Mouse (Mus musculus) CH12F3 (cell line): Measurements from ENCODE around the gene Amd1.

Experiments used
- in situ Hi-C: fragments of 300-500 bp; cut with MboI; formaldehyde crosslinking; loops from 2 replicates; pipeline ENCODE4 v1.14.3; 2020; ENCODE audit warnings: low sequenced_read_pairs

Amd1 gene

DNA sequence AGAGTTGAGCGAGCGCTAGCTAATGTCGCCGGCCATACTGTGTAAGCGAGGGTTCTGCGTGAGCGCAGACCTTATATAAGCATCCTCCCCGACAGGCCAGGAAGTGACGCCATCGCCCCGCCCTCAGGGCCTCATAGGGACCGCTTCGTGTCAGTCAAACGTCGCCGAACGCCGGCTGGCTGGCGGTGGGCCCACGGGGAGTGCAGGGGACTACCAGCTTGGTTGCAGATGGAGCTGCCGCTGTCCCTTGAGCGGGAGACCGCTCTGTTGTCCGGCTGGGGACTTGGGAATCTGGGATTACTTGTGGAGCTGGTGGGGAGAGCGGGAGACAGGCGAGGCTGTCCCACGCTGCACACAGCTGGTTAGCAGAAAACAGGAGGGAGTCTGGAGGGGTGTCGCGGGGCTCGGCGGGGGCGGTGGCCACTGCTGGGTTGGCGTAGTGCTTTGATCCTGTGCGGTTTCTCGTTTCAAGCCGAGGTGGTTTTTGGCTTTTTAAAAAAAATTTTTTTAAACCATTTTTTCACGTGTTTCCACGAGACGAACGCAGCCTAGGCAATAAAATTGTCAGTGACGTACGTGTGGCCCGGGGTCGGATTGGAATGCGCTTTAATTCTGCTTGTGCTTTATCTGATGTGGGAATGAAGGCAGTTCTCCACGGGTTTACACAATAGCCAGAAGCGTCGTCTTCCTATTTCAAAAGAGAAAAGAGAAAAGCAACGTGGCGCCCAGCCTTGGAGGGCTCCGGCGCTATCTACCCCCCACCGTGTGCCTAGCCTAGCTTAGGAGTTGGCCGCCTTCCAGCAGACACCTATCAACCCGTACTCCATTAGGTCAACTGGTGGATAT, at the start of gene Amd1:
Amd1 (minus strand) TSS at position 47 of the 846 bp plus-strand sequence.
- in situ Hi-C loops: no loop called here

DNA sequence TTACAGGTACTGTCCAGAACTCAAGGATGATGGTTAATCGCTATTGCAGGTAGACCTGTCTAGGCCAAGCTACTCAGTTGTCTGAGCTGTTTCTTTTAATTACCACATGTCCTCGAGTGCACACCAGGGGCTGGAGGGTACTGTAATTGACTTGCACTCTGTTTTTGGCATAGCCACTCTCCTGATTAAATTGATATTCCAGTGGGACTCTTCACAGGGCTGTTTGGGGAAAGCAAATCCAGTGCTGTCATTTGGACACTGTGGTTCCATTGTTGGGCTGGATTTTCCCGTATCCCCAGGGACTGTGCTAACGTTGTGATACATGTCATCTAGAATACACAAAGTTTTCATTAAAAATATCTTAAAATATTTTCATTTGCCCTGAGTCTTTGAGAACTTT, 49.2 kb upstream of the Amd1 start:
- in situ Hi-C loops: no loop called here

GRCm38 (mm10) chr10:40350245-40350932, 48.4 kb upstream of the Amd1 start:
- in situ Hi-C loops: no loop called here

- in situ Hi-C loops: no loop called here
Observed at GRCm38 (mm10) chr10:40349631-40350177, 47.7 kb upstream of the Amd1 start.

DNA sequence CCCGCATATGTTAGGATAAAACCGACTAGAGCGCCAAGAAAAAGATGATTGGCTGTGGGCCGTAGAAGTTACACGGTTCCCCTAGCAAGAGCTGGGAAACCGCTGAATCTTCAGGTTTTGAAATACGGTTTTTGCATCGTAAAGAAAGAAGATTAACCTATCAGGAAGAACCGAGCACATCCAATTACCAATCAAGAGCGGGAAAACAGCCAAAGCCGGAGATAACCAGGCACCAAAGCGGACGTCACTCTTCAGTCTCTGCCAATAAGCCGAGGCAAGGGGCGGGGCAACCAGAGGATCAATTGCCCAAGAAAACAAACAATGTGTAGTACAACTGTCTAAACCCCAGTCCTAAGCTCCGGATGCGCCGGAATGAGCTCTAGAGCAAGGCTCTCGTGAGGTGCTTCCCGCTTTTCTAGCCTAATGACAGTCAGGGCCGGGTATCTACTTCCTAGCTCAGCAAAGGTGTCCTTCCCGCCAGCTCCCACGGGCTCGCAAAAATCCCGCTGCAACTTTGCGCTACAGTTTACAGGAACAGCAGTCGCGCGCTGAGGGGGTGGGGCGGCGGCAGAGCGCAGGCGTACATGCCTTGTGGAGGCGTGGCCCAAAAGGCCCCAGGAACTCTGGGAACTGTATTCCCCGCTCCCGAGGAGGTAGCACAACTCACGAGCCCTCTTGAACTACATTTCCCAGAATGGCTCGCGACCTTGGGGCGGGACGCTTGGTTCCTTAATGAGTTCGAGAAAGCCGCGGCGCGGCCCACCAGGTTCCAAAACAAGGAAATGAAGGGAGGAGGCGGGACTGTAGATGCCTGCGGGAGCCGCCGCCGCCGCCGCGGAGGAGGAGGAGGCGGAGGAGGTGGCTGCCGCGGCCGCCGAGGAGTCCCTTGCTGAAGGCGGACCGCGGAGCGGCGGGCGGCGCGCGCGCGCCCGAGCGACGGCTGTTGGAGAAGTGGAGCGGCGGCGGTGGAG, 46.9 kb upstream of the Amd1 start:
- in situ Hi-C loops: no loop called here

GRCm38 (mm10) chr10:40347461-40347954, 45.5 kb upstream of the Amd1 start:
- in situ Hi-C loops: no loop called here

- in situ Hi-C loops: no loop called here
Observed at GRCm38 (mm10) chr10:40346776-40347403, 44.9 kb upstream of the Amd1 start.

DNA sequence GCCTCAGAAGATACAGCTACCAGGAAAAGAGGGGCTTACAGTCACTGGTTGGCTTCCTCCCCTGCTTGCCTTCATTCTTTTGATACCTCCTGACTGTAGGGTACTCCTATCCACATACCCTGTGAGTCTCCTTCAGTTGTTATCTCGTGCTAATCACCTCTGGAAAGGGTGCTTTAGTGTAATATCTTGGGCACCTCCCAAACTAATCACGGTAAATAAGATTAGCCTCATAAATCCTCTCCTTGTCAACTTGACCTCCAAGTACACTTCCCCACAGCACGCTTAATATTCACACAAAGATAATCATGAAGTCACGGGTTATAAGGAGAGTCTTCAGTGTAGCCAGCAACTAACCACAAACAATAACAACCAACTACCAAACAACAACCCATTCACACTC, 40.0 kb upstream of the Amd1 start:
- in situ Hi-C loops: no loop called here

DNA sequence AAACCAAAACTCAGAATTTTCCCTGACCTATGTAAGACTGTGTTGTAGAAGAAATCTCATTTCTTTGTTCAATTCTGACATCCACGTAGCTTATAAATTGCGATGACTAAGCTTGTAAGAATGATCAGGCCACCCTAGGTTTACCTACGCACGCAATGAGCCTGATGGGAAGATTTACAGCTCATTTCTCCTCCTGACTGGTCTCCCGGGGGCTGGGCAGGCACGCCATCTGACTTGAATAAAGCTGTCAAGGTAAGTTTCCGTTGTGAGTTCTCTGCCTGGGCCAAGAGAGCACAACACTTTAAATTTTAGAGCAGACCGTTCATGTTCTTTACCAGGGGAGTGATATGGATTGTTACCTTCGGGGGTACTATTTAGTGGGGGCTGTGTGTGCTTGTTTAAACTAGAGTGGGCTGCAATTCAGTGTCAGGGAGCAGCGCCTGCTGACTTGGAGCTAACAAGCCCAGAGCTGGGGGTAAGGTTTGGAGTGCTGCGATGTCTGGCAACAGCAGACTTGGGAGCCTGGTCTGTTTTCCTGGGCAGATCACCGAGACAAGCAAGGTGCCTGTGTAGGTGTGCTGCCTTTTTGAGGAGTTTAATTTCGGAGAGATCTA, 37.5 kb upstream of the Amd1 start, which contains the start of gene Cdk19:
Cdk19 (plus strand) TSS at position 214 of the 614 bp plus-strand sequence.
- in situ Hi-C loops: no loop called here

GRCm38 (mm10) chr10:40332864-40333263, 30.9 kb upstream of the Amd1 start:
- in situ Hi-C loops: no loop called here

DNA sequence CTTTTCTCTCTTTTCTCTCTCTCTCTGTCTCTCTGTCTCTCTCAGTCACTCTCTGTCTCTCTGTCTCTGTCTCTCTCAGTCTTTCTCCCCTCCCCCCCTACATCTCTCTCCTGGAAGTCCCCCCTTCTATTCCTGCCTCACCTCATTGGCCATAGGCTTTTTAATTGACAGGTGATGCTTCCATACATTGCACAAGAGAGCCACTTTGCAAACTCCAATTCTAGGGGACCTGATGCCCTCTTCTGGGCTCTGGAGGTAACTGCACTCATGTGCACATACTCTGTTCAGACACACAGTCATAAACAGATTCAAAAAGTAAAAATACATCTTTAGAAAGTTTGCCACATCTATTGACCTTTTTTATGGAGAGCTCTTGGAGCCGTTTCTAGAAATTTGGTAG, 28.3 kb upstream of the Amd1 start:
- in situ Hi-C loops: no loop called here

- in situ Hi-C loops: no loop called here
Observed at GRCm38 (mm10) chr10:40328004-40328551, 26.1 kb upstream of the Amd1 start.

DNA sequence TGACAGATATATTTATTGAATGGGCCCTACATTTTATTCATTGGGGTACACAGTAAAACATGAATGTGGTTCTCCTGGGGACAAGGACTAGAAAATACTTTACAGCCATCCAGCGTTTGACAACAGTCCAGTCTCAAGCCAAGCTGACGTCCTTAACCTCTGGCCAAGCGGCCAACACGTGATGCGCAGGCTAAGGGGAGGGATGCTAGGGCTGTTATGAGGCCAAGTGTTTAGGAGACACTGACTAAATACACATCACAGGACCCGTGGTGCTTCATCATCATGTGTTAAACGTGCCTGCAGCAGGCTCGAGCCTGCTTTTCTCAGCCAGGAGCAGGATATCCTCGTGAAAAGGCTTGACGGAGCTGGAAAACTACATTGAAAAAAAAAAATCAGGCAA, 18.3 kb upstream of the Amd1 start:
- in situ Hi-C loops: no loop called here

DNA sequence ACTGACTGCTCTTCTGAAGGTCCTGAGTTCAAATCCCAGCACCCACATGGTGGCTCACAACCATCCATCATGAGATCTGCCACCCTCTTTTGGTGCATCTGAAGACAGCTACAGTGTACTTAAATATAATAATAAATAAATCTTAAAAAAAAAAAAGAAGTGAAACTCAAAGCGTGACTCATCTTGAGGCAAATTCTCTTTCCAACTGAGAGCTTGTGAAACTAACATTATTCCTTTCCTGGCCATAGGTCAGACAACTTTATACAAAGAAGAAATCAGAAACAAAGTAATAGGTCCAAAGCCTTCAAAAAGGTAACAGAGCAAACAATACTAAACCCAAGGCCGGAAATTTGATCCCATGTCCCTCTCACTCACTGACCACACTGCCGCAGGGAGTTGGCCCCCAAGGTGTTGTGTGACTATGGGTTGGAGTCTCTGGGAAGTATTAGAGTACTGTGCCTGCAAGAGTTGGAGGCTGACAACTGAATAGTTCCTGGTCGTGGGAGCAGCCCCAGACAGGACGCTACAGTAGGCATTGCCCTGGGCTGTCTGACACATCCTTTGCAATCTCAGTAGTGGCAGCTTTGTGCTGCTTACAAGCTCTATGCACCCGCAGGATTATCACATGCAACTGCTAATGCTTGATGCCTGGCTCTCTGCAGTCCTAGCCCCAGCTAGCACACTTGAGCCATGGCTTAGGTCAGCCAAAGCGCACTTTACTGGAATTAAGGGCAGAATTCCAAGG, 15.0 kb upstream of the Amd1 start:
- in situ Hi-C loops: no loop called here

GRCm38 (mm10) chr10:40312781-40313180, 10.8 kb upstream of the Amd1 start:
- in situ Hi-C loops: no loop called here

DNA sequence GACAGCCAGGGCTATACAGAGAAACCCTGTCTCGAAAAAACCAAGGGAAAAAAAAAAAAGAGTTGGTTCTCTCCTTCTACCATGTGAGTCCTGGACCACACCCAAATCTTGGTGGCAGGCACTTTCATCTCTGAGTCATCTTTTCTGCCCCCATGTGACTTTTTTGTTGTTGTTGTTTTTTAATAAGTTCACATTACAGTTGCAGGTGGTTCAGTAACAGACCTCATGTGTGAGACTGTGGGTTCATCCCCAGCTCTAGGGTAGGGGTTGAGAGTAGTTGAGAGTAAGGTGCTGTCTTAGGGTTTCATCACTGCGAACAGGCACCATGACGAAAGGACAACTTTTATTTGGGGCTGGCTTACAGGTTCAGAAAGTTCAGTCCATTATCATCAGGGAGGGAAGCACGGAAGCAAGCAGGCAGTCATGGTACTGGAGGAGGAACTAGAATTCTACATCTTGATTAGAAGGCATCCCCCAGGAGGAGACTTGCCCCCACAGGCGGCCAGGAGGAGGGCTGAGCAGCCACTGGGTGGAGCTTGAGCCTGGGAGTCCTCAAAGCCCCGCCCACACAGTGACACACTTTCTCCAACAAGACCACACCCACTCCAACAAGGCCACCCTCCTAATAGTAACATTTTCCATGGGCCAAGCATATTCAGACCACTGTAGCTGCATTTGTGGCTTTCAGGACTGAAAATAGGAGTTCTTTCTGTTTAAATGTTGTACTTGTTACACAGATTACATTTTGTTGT, 8.1 kb upstream of the Amd1 start:
- in situ Hi-C loops: no loop called here

- in situ Hi-C loops: no loop called here
Observed at GRCm38 (mm10) chr10:40307826-40308583, 6.0 kb upstream of the Amd1 start.
